Mouse (Mus musculus) heart, postnatal 0 days (tissue): Measurements from ENCODE around the gene Lsm11. TPM values are rescaled to one million over a fixed set of nuclear protein-coding genes. Genes with fewer than 3 reads are reported as not detected.

Source experiments
- ATAC-seq: fragments of 200-750 bp; cut with Nextera tagmentation; 2 replicates; pipeline ENCODE4 v1.8.0; 2017; ENCODE audit warnings: low read depth, moderate number of reproducible peaks, moderate library complexity; ENCODE audit not compliant: insufficient read depth
- DNase-seq: peaks from one replicate; pipeline ENCODE4 v3.0.0-alpha.2; 2016; ENCODE audit warnings: low spot score
- H3K27ac ChIP-seq: fragments of 300-500 bp; sonication (generic); 2 replicates; pipeline ENCODE4 v1.5.1; 2014; ENCODE audit warnings: low read depth, mild to moderate bottlenecking
- H3K27me3 ChIP-seq: fragments of 300-500 bp; sonication (generic); 2 replicates; pipeline ENCODE4 v1.6.1; 2014; ENCODE audit warnings: low read length, mixed read lengths; ENCODE audit not compliant: control insufficient read depth, insufficient read depth
- H3K36me3 ChIP-seq: fragments of 300-500 bp; sonication (generic); replicated peaks from 2 replicates; pipeline ENCODE4 v1.6.1; 2014; ENCODE audit warnings: low read length, mixed read lengths; ENCODE audit not compliant: control insufficient read depth, insufficient read depth
- H3K4me1 ChIP-seq: fragments of 300-500 bp; sonication (generic); 2 replicates; pipeline ENCODE4 v1.6.1; 2014; ENCODE audit warnings: antibody characterized with exemption; ENCODE audit not compliant: control insufficient read depth, insufficient read depth
- H3K4me2 ChIP-seq: fragments of 300-500 bp; sonication (generic); 2 replicates; pipeline ENCODE4 v1.6.1; 2014; ENCODE audit warnings: low read depth, mild to moderate bottlenecking, low read length, moderate library complexity
- H3K4me3 ChIP-seq: fragments of 300-500 bp; sonication (generic); 2 replicates; pipeline ENCODE4 v1.5.1; 2014; ENCODE audit warnings: low read depth, low read length
- H3K9ac ChIP-seq: fragments of 300-500 bp; sonication (generic); replicated peaks from 2 replicates; pipeline ENCODE4 v1.6.1; 2014; ENCODE audit warnings: low read depth, low read length, mixed read lengths
- H3K9me3 ChIP-seq: fragments of 300-500 bp; sonication (generic); replicated peaks from 2 replicates; pipeline ENCODE4 v1.6.1; 2016; ENCODE audit warnings: low read length; ENCODE audit not compliant: control insufficient read depth
- CTCF ChIP-seq: IDR thresholded peaks from 2 replicates; pipeline ENCODE4 v1.5.1; 2016; ENCODE audit warnings: antibody characterized with exemption, control low read depth, low read depth
- EP300 ChIP-seq: IDR thresholded peaks from 2 replicates; pipeline ENCODE4 v1.6.1; 2016; ENCODE audit warnings: antibody characterized with exemption, low read depth
- WGBS: fragments of 180-500 bp; shearing (Covaris S2); extraction: QIAGEN DNeasy Blood & Tissue Kit; methylation state at CpG from one replicate; pipeline ENCODE4 v1.1.7; 2014; 5-methylcytosine and 5-hydroxymethylcytosine counted together
- polyA plus RNA-seq: library from polyadenylated mRNA; unstranded; fragments of >200 nt; fragmentation: Nextera tagmentation; extraction: Ambion mirVana; gene quantifications from 2 replicates; pipeline ENCODE4 v1.2.1, GENCODE M21; 2015
- total RNA-seq: library from RNA; depleted of rRNA; stranded (reverse); fragments of >200 nt; gene quantifications from 2 replicates; pipeline ENCODE4 v1.2.3, GENCODE M21; 2014; ENCODE audit warnings: low replicate concordance

Gene Lsm11
- total and polyA plus RNA-seq, 2 experiments from 2014 or later: 3.4 to 13.5 TPM

GRCm38 (mm10) chr11:45943108-45943705 lies 1.5 kb downstream of the Lsm11 start:
- 45% methylated on average over 7 of the region's 7 CpGs for WGBS
- Histone ChIP-seq H3K27ac (no peak overlapping the region), H3K4me2 (peak overlapping the region; percentile 97), H3K4me1 (peaks cover 4% of the 10 kb centered on the region; the same call in 1 of the 2 replicates), H3K36me3 (peaks cover 4% of the 10 kb centered on the region; the same call in 1 of the 2 replicates), H3K4me3 (peak overlapping the region; percentile 81), H3K9ac (peak overlapping the region; percentile 70; the same call in 1 of the 2 replicates), H3K27me3 (no peaks in the 10 kb centered on the region), H3K9me3 (no peaks in the 10 kb centered on the region)
- no peak for DNase-seq
- ATAC-seq: no peak
- no peak for TF ChIP-seq EP300
- TF ChIP-seq CTCF: no peak

- H3K4me1 ChIP-seq: peaks cover 4% of the 10 kb centered on the region; the same call in 1 of the 2 replicates
- no peak overlapping the region for H3K4me3 ChIP-seq
- H3K9ac ChIP-seq: no peak overlapping the region
- 82% methylated on average over 7 of the region's 7 CpGs for WGBS
- H3K27me3 ChIP-seq: no peaks in the 10 kb centered on the region
- ATAC-seq (no peak), DNase-seq (no peak)
- 0 out of 2 replicates have a peak, but pooled peaks cover 3% of the 10 kb centered on the region for H3K36me3 ChIP-seq
- H3K27ac ChIP-seq: no peak overlapping the region
- H3K9me3 ChIP-seq: no peaks in the 10 kb centered on the region
- TF ChIP-seq EP300 (no peak), CTCF (no peak)
- no peak overlapping the region for H3K4me2 ChIP-seq
These were observed 2.5 kb downstream of the Lsm11 start for GRCm38 (mm10) chr11:45942281-45942680.

- no peak overlapping the region for H3K4me2 ChIP-seq
- H3K4me3 ChIP-seq: no peak overlapping the region
- no peaks in the 10 kb centered on the region for H3K9me3 ChIP-seq
- TF ChIP-seq CTCF: no peak
- TF ChIP-seq EP300: no peak
- WGBS: 70% methylated on average over 8 of the region's 8 CpGs
- ATAC-seq (no peak; the same call in 1 of the 2 replicates), DNase-seq (no peak)
- peaks cover 4% of the 10 kb centered on the region; the same call in 1 of the 2 replicates for H3K4me1 ChIP-seq
- no peak overlapping the region for H3K9ac ChIP-seq
- H3K27me3 ChIP-seq: no peaks in the 10 kb centered on the region
- H3K36me3 ChIP-seq: peaks cover 36% of the 10 kb centered on the region
- no peak overlapping the region for H3K27ac ChIP-seq
These were observed 5.8 kb downstream of the Lsm11 start for GRCm38 (mm10) chr11:45938917-45939316.

- DNase-seq (no peak), ATAC-seq (no peak)
- Histone ChIP-seq H3K27me3 (no peaks in the 10 kb centered on the region), H3K36me3 (peaks cover 50% of the 10 kb centered on the region), H3K4me1 (no peaks in the 10 kb centered on the region), H3K4me2 (no peak overlapping the region), H3K9ac (no peak overlapping the region), H3K4me3 (no peak overlapping the region), H3K9me3 (no peaks in the 10 kb centered on the region), H3K27ac (no peak overlapping the region)
- WGBS: 91% methylated on average over 8 of the region's 8 CpGs
- TF ChIP-seq CTCF: no peak
- TF ChIP-seq EP300: no peak
These were observed 7.3 kb downstream of the Lsm11 start for GRCm38 (mm10) chr11:45937478-45937877.

- no peak for DNase-seq
- WGBS: 80% methylated on average over 10 of the region's 10 CpGs
- no peak overlapping the region for H3K9ac ChIP-seq
- H3K36me3 ChIP-seq: peaks cover 70% of the 10 kb centered on the region
- no peaks in the 10 kb centered on the region for H3K9me3 ChIP-seq
- no peak overlapping the region for H3K4me2 ChIP-seq
- TF ChIP-seq CTCF (no peak), EP300 (no peak)
- H3K4me1 ChIP-seq: no peaks in the 10 kb centered on the region
- H3K27me3 ChIP-seq: no peaks in the 10 kb centered on the region
- H3K27ac ChIP-seq: no peak overlapping the region
- ATAC-seq: peak; percentile 58
- H3K4me3 ChIP-seq: no peak overlapping the region
These were observed 12.0 kb downstream of the Lsm11 start for GRCm38 (mm10) chr11:45932771-45933170.

- ATAC-seq: no peak
- no peak for TF ChIP-seq EP300
- TF ChIP-seq CTCF: no peak
- WGBS: 83% methylated on average over 10 of the region's 10 CpGs
- H3K9me3 ChIP-seq: no peaks in the 10 kb centered on the region
- H3K27ac ChIP-seq: no peak overlapping the region
- H3K4me1 ChIP-seq: no peaks in the 10 kb centered on the region
- peaks cover 40% of the 10 kb centered on the region for H3K36me3 ChIP-seq
- H3K4me2 ChIP-seq: no peak overlapping the region
- H3K9ac ChIP-seq: no peak overlapping the region
- H3K27me3 ChIP-seq: no peaks in the 10 kb centered on the region
- H3K4me3 ChIP-seq: no peak overlapping the region
- no peak for DNase-seq
These were observed 15.2 kb downstream of the Lsm11 start for GRCm38 (mm10) chr11:45929541-45929940.
